Mouse (Mus musculus) kidney, adult 2 months (tissue): ENCODE results near the gene Ric3.

ENCODE experiments used
- CTCF ChIP-seq: fragments of 200-500 bp; conservative IDR thresholded peaks from 2 replicates; pipeline ENCODE4 v1.5.1; 2011; ENCODE audit warnings: low read depth, mild to moderate bottlenecking, control low read depth, low read length, moderate library complexity, mixed read lengths; ENCODE audit not compliant: insufficient read depth, insufficient read length
- POLR2A ChIP-seq: fragments of 200-500 bp; IDR thresholded peaks from one replicate; pipeline ENCODE4 v1.6.1; 2011; ENCODE audit warnings: low read depth, low read length, control low read depth

- TF ChIP-seq CTCF (no peak), POLR2A (no peak)
Observed at GRCm38 (mm10) chr7:108993881-108994291, 89.2 kb downstream of the Ric3 start.
